Mouse (Mus musculus) ES-E14 (cell line): ENCODE measurements around the gene Rpl38.

ENCODE experiments used
- CHD2 ChIP-seq: IDR thresholded peaks from 2 replicates; pipeline ENCODE4 v1.6.1; 2014; ENCODE audit warnings: mild to moderate bottlenecking, low read depth, low read length, inconsistent platforms
- HCFC1 ChIP-seq: IDR thresholded peaks from 2 replicates; pipeline ENCODE4 v1.6.1; 2012; ENCODE audit warnings: low read length, inconsistent platforms, borderline replicate concordance; ENCODE audit not compliant: insufficient read depth
- MAFK ChIP-seq: IDR thresholded peaks from 2 replicates; pipeline ENCODE4 v1.6.1; 2014; ENCODE audit warnings: mild to moderate bottlenecking, low read depth, low read length, inconsistent platforms; ENCODE audit not compliant: insufficient read depth
- ZC3H11A ChIP-seq: IDR thresholded peaks from 2 replicates; pipeline ENCODE4 v1.6.1; 2012; ENCODE audit warnings: low read depth, mild to moderate bottlenecking, inconsistent platforms, low read length, borderline replicate concordance
- ZNF384 ChIP-seq: IDR thresholded peaks from 2 replicates; pipeline ENCODE4 v1.6.1; 2012; ENCODE audit warnings: low read depth, low read length, inconsistent platforms

DNA sequence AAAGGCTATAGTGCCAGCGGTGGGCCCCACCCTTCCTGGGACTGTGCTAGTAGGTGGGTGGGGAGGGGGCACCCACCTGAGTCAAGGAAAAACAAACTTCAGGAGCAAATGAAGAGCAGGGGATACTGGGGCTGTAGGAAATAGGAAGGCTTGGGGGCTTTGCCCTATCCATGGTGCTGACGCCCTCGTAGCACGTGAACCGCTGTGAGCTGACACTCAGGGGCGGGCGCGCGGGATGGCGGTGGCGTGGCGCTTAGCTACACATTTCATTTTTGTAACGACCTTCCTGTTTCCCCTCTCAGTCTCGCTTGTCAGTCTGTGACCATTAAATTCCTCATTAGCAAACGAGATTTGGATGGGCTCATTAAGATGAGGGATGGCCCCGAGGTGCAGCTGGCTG, 15.8 kb upstream of the Rpl38 start:
- no peak for TF ChIP-seq CHD2
- no peak for TF ChIP-seq MAFK
- no peak for TF ChIP-seq ZC3H11A
- TF ChIP-seq HCFC1, result no peak
- no peak for TF ChIP-seq ZNF384
